Mouse (Mus musculus): ENCODE data around the gene Slc35e3.

Gene Slc35e3

GRCm38 (mm10) chr10:117776281-117777102, 30.3 kb upstream of the Slc35e3 start:
- no peak for DNase-seq (ENCODE audit: low read depth, low spot score)

- peak; percentile 78 for DNase-seq (ENCODE audit: low read depth, low spot score)
These were observed 29.4 kb upstream of the Slc35e3 start for GRCm38 (mm10) chr10:117775401-117776144.

- DNase-seq (ENCODE audit: low read depth, low spot score), result no peak
These were observed 28.6 kb upstream of the Slc35e3 start for GRCm38 (mm10) chr10:117774817-117775120.

- no peak for DNase-seq (ENCODE audit: low read depth, low spot score)
These were observed 28.0 kb upstream of the Slc35e3 start for GRCm38 (mm10) chr10:117774011-117774816.

- DNase-seq (ENCODE audit: low read depth, low spot score), result no peak
These were observed 27.0 kb upstream of the Slc35e3 start for GRCm38 (mm10) chr10:117773106-117773720.

- DNase-seq (ENCODE audit: low read depth, low spot score), result no peak
These were observed 26.4 kb upstream of the Slc35e3 start for GRCm38 (mm10) chr10:117772364-117773105.

GRCm38 (mm10) chr10:117771131-117771510, 25.0 kb upstream of the Slc35e3 start:
- DNase-seq (ENCODE audit: low read depth, low spot score), result no peak

GRCm38 (mm10) chr10:117770286-117771130, 24.3 kb upstream of the Slc35e3 start:
- DNase-seq (ENCODE audit: low read depth, low spot score), result no peak

- no peak for DNase-seq (ENCODE audit: low read depth, low spot score)
These were observed 23.5 kb upstream of the Slc35e3 start for GRCm38 (mm10) chr10:117769541-117770285.

- no peak for DNase-seq (ENCODE audit: low read depth, low spot score)
These were observed 21.9 kb upstream of the Slc35e3 start for GRCm38 (mm10) chr10:117768141-117768440.

GRCm38 (mm10) chr10:117767286-117768140, 21.3 kb upstream of the Slc35e3 start:
- DNase-seq (ENCODE audit: low read depth, low spot score), result no peak

GRCm38 (mm10) chr10:117766896-117767160, 20.7 kb upstream of the Slc35e3 start:
- DNase-seq (ENCODE audit: low read depth, low spot score), result no peak

GRCm38 (mm10) chr10:117766111-117766895, 20.1 kb upstream of the Slc35e3 start:
- DNase-seq (ENCODE audit: low read depth, low spot score), result no peak

- DNase-seq (ENCODE audit: low read depth, low spot score), result peak; percentile 26
These were observed 19.1 kb upstream of the Slc35e3 start for GRCm38 (mm10) chr10:117765116-117765894.

GRCm38 (mm10) chr10:117764598-117764997, 18.4 kb upstream of the Slc35e3 start:
- DNase-seq (ENCODE audit: low read depth, low spot score), result peak; percentile 25

GRCm38 (mm10) chr10:117763588-117764190, 17.5 kb upstream of the Slc35e3 start:
- DNase-seq (ENCODE audit: low read depth, low spot score), result no peak

GRCm38 (mm10) chr10:117762966-117763365, 16.8 kb upstream of the Slc35e3 start:
- DNase-seq (ENCODE audit: low read depth, low spot score), result no peak

All from ZHBTc4 (cell line).